In the genomic region with DNA sequence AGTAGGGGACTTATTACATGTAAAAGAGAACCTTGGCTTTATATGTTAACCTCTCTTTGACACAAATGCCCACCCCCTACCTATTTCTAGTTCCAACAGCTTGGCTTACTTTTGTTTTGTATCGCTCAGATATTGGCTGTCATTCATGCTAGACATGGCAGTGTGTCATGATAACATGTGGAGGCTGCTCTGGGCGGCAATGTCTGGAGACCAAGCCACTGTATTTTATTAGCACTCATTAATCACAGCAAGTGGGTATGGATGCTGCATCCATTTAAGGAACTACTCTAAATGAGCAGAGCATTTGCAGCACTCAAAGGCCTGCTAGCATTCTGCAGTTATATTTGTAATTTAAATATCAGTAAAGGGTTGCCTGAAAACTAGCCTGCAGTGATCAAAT, we compare ENCODE assay signal across 19 mouse cellular contexts.
DNase-seq lines count a peak whose midpoint lies in the region; ATAC-seq and TF ChIP-seq lines count a peak whose summit lies in the region.
"Had no signal": no experiment of that assay in that cellular context is flagged by ENCODE, and none has a peak within 500 bp of the region (broad histone marks: within the 10 kb centered on the region; RNA-seq: fewer than 3 reads in every experiment).

No protein-coding gene starts in this region.

- no peak for ATAC-seq in forebrain, embryonic 14.5 days
- no peak for ATAC-seq in forebrain, postnatal 0 days
- ATAC-seq in midbrain, postnatal 0 days (ENCODE audit: low FRiP score): no peak
- no peak for ATAC-seq in midbrain, embryonic 14.5 days (ENCODE audit: low FRiP score, low TSS enrichment)
- peak; percentile 68; the same call in 1 of the 2 replicates for ATAC-seq in hindbrain, embryonic 16.5 days
- ATAC-seq in neural tube, embryonic 15.5 days (ENCODE audit: low FRiP score): peak; percentile 57; the same call in 1 of the 2 replicates
- ATAC-seq: forebrain, embryonic 13.5 days had no signal

- intact Hi-C loops in heart, postnatal 14 days (cut with DNase I): no loop called here

- no peaks in the 10 kb centered on the region for H3K9me3 ChIP-seq in forebrain, embryonic 14.5 days (replicated peaks; ENCODE audit: control insufficient read depth, low read length)
- no peaks in the 10 kb centered on the region for H3K9me3 ChIP-seq in forebrain, postnatal 0 days (ENCODE audit: low read length)
- H3K9me3 ChIP-seq in midbrain, postnatal 0 days (ENCODE audit: low read length): no peaks in the 10 kb centered on the region
- no peaks in the 10 kb centered on the region for H3K9me3 ChIP-seq in midbrain, embryonic 14.5 days (ENCODE audit: control insufficient read depth, low read length)
- H3K9me3 ChIP-seq in hindbrain, embryonic 16.5 days (ENCODE audit: control insufficient read depth, low read length): no peaks in the 10 kb centered on the region
- no peaks in the 10 kb centered on the region for H3K9me3 ChIP-seq in neural tube, embryonic 15.5 days (replicated peaks)
- H3K9me3 ChIP-seq: embryonic facial prominence, embryonic 13.5 days; forebrain, embryonic 13.5 days; heart, embryonic 10.5 days had no signal

- H3K4me2 ChIP-seq in forebrain, embryonic 14.5 days (ENCODE audit: low read length): no peak overlapping the region
- no peak overlapping the region for H3K4me2 ChIP-seq in forebrain, postnatal 0 days (ENCODE audit: low read depth)
- no peak overlapping the region for H3K4me2 ChIP-seq in midbrain, postnatal 0 days (ENCODE audit: low read depth, low read length, poor library complexity, severe bottlenecking)
- no peak overlapping the region for H3K4me2 ChIP-seq in midbrain, embryonic 14.5 days (ENCODE audit: low read length)
- H3K4me2 ChIP-seq in hindbrain, embryonic 16.5 days (ENCODE audit: low read length): no peak overlapping the region
- no peak overlapping the region for H3K4me2 ChIP-seq in neural tube, embryonic 15.5 days
- H3K4me2 ChIP-seq: embryonic facial prominence, embryonic 13.5 days; forebrain, embryonic 13.5 days had no signal

- H3K27me3 ChIP-seq in forebrain, embryonic 14.5 days (replicated peaks; ENCODE audit: control insufficient read depth, insufficient read depth, low read length): no peaks in the 10 kb centered on the region
- H3K27me3 ChIP-seq in forebrain, postnatal 0 days (ENCODE audit: insufficient read depth, low read length): no peaks in the 10 kb centered on the region
- H3K27me3 ChIP-seq in midbrain, postnatal 0 days (ENCODE audit: insufficient read depth, low read length): no peaks in the 10 kb centered on the region
- H3K27me3 ChIP-seq in midbrain, embryonic 14.5 days (ENCODE audit: control insufficient read depth, insufficient read depth, low read length): no peaks in the 10 kb centered on the region
- no peaks in the 10 kb centered on the region for H3K27me3 ChIP-seq in hindbrain, embryonic 16.5 days (replicated peaks; ENCODE audit: control insufficient read depth, insufficient read depth, low read length)
- no peaks in the 10 kb centered on the region for H3K27me3 ChIP-seq in neural tube, embryonic 15.5 days (replicated peaks)
- H3K27me3 ChIP-seq: embryonic facial prominence, embryonic 13.5 days; forebrain, embryonic 13.5 days had no signal

- no peak for TF ChIP-seq CTCF in forebrain, postnatal 0 days (IDR thresholded peaks at IDR 0.05; ENCODE audit: low read depth)
- TF ChIP-seq CTCF in midbrain, postnatal 0 days (IDR thresholded peaks at IDR 0.05): no peak

- no peak overlapping the region for H3K4me3 ChIP-seq in forebrain, embryonic 14.5 days (ENCODE audit: low read depth, low read length)
- H3K4me3 ChIP-seq in forebrain, postnatal 0 days (ENCODE audit: low read depth, low read length): no peak overlapping the region
- no peak overlapping the region for H3K4me3 ChIP-seq in midbrain, postnatal 0 days (ENCODE audit: low read depth, low read length)
- no peak overlapping the region for H3K4me3 ChIP-seq in midbrain, embryonic 14.5 days (replicated peaks; ENCODE audit: low read depth, low read length)
- no peak overlapping the region for H3K4me3 ChIP-seq in hindbrain, embryonic 16.5 days (ENCODE audit: low read length)
- H3K4me3 ChIP-seq in neural tube, embryonic 15.5 days (replicated peaks): no peak overlapping the region
- H3K4me3 ChIP-seq: embryonic facial prominence, embryonic 13.5 days; forebrain, embryonic 13.5 days; heart, embryonic 10.5 days had no signal

- no peak overlapping the region for H3K27ac ChIP-seq in forebrain, embryonic 14.5 days (ENCODE audit: low read depth, low read length)
- H3K27ac ChIP-seq in forebrain, postnatal 0 days (ENCODE audit: low read depth, low read length): no peak overlapping the region
- H3K27ac ChIP-seq in midbrain, postnatal 0 days (ENCODE audit: low read depth, low read length): no peak overlapping the region
- H3K27ac ChIP-seq in midbrain, embryonic 14.5 days (replicated peaks; ENCODE audit: low read depth, low read length): no peak overlapping the region
- no peak overlapping the region for H3K27ac ChIP-seq in hindbrain, embryonic 16.5 days (ENCODE audit: low read depth, low read length)
- H3K27ac ChIP-seq in neural tube, embryonic 15.5 days (replicated peaks): no peak overlapping the region
- H3K27ac ChIP-seq: embryonic facial prominence, embryonic 13.5 days; forebrain, embryonic 13.5 days; heart, embryonic 10.5 days had no signal

- no peaks in the 10 kb centered on the region for H3K4me1 ChIP-seq in forebrain, embryonic 14.5 days (ENCODE audit: control insufficient read depth, insufficient read depth, low read length)
- H3K4me1 ChIP-seq in forebrain, postnatal 0 days (ENCODE audit: insufficient read depth): no peaks in the 10 kb centered on the region
- no peaks in the 10 kb centered on the region for H3K4me1 ChIP-seq in midbrain, postnatal 0 days (ENCODE audit: insufficient read depth, low read length)
- H3K4me1 ChIP-seq in midbrain, embryonic 14.5 days (ENCODE audit: control insufficient read depth, insufficient read depth, low read length): no peaks in the 10 kb centered on the region
- H3K4me1 ChIP-seq in hindbrain, embryonic 16.5 days (ENCODE audit: control insufficient read depth, insufficient read depth, low read depth, low read length): no peaks in the 10 kb centered on the region; the same call in 1 of the 2 replicates
- no peaks in the 10 kb centered on the region for H3K4me1 ChIP-seq in neural tube, embryonic 15.5 days
- H3K4me1 ChIP-seq: embryonic facial prominence, embryonic 13.5 days; forebrain, embryonic 13.5 days; heart, embryonic 10.5 days had no signal

- no peak overlapping the region for H3K9ac ChIP-seq in forebrain, embryonic 14.5 days (ENCODE audit: low read length)
- no peak overlapping the region for H3K9ac ChIP-seq in forebrain, postnatal 0 days
- H3K9ac ChIP-seq in midbrain, postnatal 0 days (replicated peaks; ENCODE audit: low read length, poor library complexity, severe bottlenecking): no peak overlapping the region
- no peak overlapping the region for H3K9ac ChIP-seq in midbrain, embryonic 14.5 days (replicated peaks; ENCODE audit: low read length)
- H3K9ac ChIP-seq in hindbrain, embryonic 16.5 days (ENCODE audit: low read depth, low read length): no peak overlapping the region
- H3K9ac ChIP-seq in neural tube, embryonic 15.5 days (replicated peaks): no peak overlapping the region
- H3K9ac ChIP-seq: embryonic facial prominence, embryonic 13.5 days; forebrain, embryonic 13.5 days had no signal

- 56% methylated on average over 2 of the region's 2 CpGs for WGBS in forebrain, embryonic 14.5 days
- WGBS in forebrain, postnatal 0 days: 42% methylated on average over 2 of the region's 2 CpGs
- 57% methylated on average over 2 of the region's 2 CpGs for WGBS in midbrain, postnatal 0 days
- 66% methylated on average over 2 of the region's 2 CpGs for WGBS in midbrain, embryonic 14.5 days
- WGBS in hindbrain, embryonic 16.5 days: 46% methylated on average over 2 of the region's 2 CpGs
- WGBS in neural tube, embryonic 15.5 days: 39% methylated on average over 2 of the region's 2 CpGs

- H3K36me3 ChIP-seq in forebrain, embryonic 14.5 days (ENCODE audit: control insufficient read depth, insufficient read depth, low read length): no peaks in the 10 kb centered on the region
- no peaks in the 10 kb centered on the region for H3K36me3 ChIP-seq in forebrain, postnatal 0 days (ENCODE audit: insufficient read depth)
- no peaks in the 10 kb centered on the region for H3K36me3 ChIP-seq in midbrain, postnatal 0 days (ENCODE audit: insufficient read depth, low read length)
- H3K36me3 ChIP-seq in midbrain, embryonic 14.5 days (ENCODE audit: control insufficient read depth, insufficient read depth, low read length): no peaks in the 10 kb centered on the region
- H3K36me3 ChIP-seq in hindbrain, embryonic 16.5 days (ENCODE audit: control insufficient read depth, insufficient read depth, low read length): no peaks in the 10 kb centered on the region
- H3K36me3 ChIP-seq in neural tube, embryonic 15.5 days: no peaks in the 10 kb centered on the region
- H3K36me3 ChIP-seq: embryonic facial prominence, embryonic 13.5 days; heart, embryonic 10.5 days had no signal

- peak; percentile 24 for DNase-seq in forebrain, embryonic 14.5 days (ENCODE audit: low spot score)
- no peak for DNase-seq in forebrain, postnatal 0 days
- DNase-seq in midbrain, postnatal 0 days (ENCODE audit: low spot score): peak; percentile 15
- no peak for DNase-seq in midbrain, embryonic 14.5 days
- DNase-seq in heart, postnatal 14 days: no peak
- DNase-seq in lung, adult 18-20 months: no peak
- DNase-seq: adrenal gland, postnatal 10 days; B cell, adult 2 months; cerebellum, adult 11-12 months; cerebellum, adult 9-10 months; cerebellum, postnatal 25 days; gastrocnemius, postnatal 10 days; heart, adult 18-20 months; heart, postnatal 10 days had no signal

Comparison
In these comparisons a context has a peak if more than half of its experiments do, and no peak if none do; other contexts are left out.
1. DNase-seq: peak in forebrain, embryonic 14.5 days (single experiment) and midbrain, postnatal 0 days (single experiment); none in forebrain, postnatal 0 days (single experiment), midbrain, embryonic 14.5 days (single experiment), heart, postnatal 14 days (0 of 2) and lung, adult 18-20 months (0 of 2).
2. ATAC-seq: peak in hindbrain, embryonic 16.5 days (single experiment) and neural tube, embryonic 15.5 days (single experiment); none in forebrain, embryonic 14.5 days (single experiment), forebrain, postnatal 0 days (single experiment), midbrain, postnatal 0 days (single experiment) and midbrain, embryonic 14.5 days (single experiment).